Mouse (Mus musculus) spleen, adult 2 months (tissue): ENCODE measurements around the gene Crtac1.

Source experiments
- CTCF ChIP-seq: fragments of 200-500 bp; IDR thresholded peaks from 2 replicates; pipeline ENCODE4 v1.5.1; 2011; ENCODE audit warnings: mild to moderate bottlenecking, inconsistent platforms; ENCODE audit not compliant: insufficient read depth, insufficient read length, insufficient replicate concordance; ENCODE audit errors: extremely low read depth
- POLR2A ChIP-seq: fragments of 200-500 bp; IDR thresholded peaks from 2 replicates; pipeline ENCODE4 v1.6.1; 2011; ENCODE audit warnings: low read depth, low read length, inconsistent platforms

GRCm38 (mm10) chr19:42448539-42448938 is 17.0 kb upstream of the Crtac1 start:
- no peak for TF ChIP-seq CTCF
- TF ChIP-seq POLR2A, result no peak
